In the genomic region with DNA sequence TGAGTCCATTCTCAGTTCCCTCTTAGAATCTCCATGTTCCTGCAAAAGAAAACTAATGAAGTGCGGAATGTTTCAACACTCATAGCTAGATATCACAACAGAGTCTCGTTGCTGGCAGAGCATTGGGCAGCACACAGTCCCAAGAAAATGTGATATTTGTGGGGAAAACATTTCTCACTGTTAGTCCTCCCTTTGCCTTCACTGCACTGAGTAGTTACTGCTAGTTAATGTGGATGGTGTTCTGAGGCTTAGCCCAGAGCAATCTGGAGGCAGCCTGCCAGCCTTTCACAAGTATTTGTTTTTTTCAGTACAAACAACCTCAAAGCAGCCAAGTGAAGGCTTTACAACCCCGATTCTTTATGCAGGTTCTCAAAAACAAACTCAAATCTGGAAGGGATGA, we compare ENCODE assay signal across 18 mouse cellular contexts.
DNase-seq lines count a peak whose midpoint lies in the region; ATAC-seq lines count a peak whose summit lies in the region.
"Had no signal": no experiment of that assay in that cellular context is flagged by ENCODE, and none has a peak within 500 bp of the region (broad histone marks: within the 10 kb centered on the region; RNA-seq: fewer than 3 reads in every experiment).

No protein-coding gene starts in this region.

- 70% methylated on average over 3 of the region's 3 CpGs for WGBS in hindbrain, embryonic 16.5 days

- H3K4me3 ChIP-seq in hindbrain, embryonic 16.5 days (ENCODE audit: low read length): no peak overlapping the region
- H3K4me3 ChIP-seq: forebrain, embryonic 15.5 days; kidney, embryonic 15.5 days; liver, embryonic 12.5 days; midbrain, embryonic 13.5 days had no signal

- H3K9me3 ChIP-seq in hindbrain, embryonic 16.5 days (ENCODE audit: control insufficient read depth, low read length): no peaks in the 10 kb centered on the region
- H3K9me3 ChIP-seq: forebrain, embryonic 15.5 days; G1E; kidney, embryonic 15.5 days; liver, embryonic 12.5 days; midbrain, embryonic 13.5 days had no signal

- ATAC-seq in hindbrain, embryonic 16.5 days: no peak
- ATAC-seq: CD4-positive, CD25-positive, alpha-beta regulatory T cell, adult 4 months; forebrain, embryonic 15.5 days; inflammation-experienced regulatory T-cells, adult 6 months; liver, embryonic 12.5 days; midbrain, embryonic 13.5 days had no signal

- no peaks in the 10 kb centered on the region for H3K36me3 ChIP-seq in hindbrain, embryonic 16.5 days (ENCODE audit: control insufficient read depth, insufficient read depth, low read length)
- H3K36me3 ChIP-seq: forebrain, embryonic 15.5 days; G1E; kidney, embryonic 15.5 days; liver, embryonic 12.5 days; midbrain, embryonic 13.5 days had no signal

- H3K4me1 ChIP-seq in hindbrain, embryonic 16.5 days (ENCODE audit: control insufficient read depth, insufficient read depth, low read depth, low read length): no peaks in the 10 kb centered on the region
- H3K4me1 ChIP-seq: liver, embryonic 12.5 days; midbrain, embryonic 13.5 days had no signal

- no peak overlapping the region for H3K4me2 ChIP-seq in hindbrain, embryonic 16.5 days (ENCODE audit: low read length)
- H3K4me2 ChIP-seq: forebrain, embryonic 15.5 days; kidney, embryonic 15.5 days; liver, embryonic 12.5 days; midbrain, embryonic 13.5 days had no signal

- no peaks in the 10 kb centered on the region for H3K27me3 ChIP-seq in hindbrain, embryonic 16.5 days (replicated peaks; ENCODE audit: control insufficient read depth, insufficient read depth, low read length)
- H3K27me3 ChIP-seq: forebrain, embryonic 15.5 days; kidney, embryonic 15.5 days; liver, embryonic 12.5 days; midbrain, embryonic 13.5 days had no signal

- H3K9ac ChIP-seq in hindbrain, embryonic 16.5 days (ENCODE audit: low read depth, low read length): no peak overlapping the region
- H3K9ac ChIP-seq: forebrain, embryonic 15.5 days; kidney, embryonic 15.5 days; liver, embryonic 12.5 days; midbrain, embryonic 13.5 days had no signal

- DNase-seq in adrenal gland, postnatal 10 days: peak; percentile 8
- DNase-seq in adrenal gland, postnatal 4 days (ENCODE audit: low spot score in 2 of 2): no peak
- peak; percentile 22 to 33 for DNase-seq in heart, adult 18-20 months
- DNase-seq in heart, postnatal 4 days: no peak
- DNase-seq in right cerebral cortex, postnatal 4 days: peak; percentile 35
- DNase-seq in right cerebral cortex, postnatal 25 days: no peak
- DNase-seq in lung, postnatal 4 days: peak; percentile 22 to 41
- DNase-seq: cerebellum, adult 11 months; cerebellum, postnatal 25 days; layer of hippocampus, postnatal 36 days had no signal

- H3K27ac ChIP-seq in hindbrain, embryonic 16.5 days (ENCODE audit: low read depth, low read length): no peak overlapping the region
- H3K27ac ChIP-seq: forebrain, embryonic 15.5 days; kidney, embryonic 15.5 days; liver, embryonic 12.5 days; midbrain, embryonic 13.5 days had no signal

Comparison
In these comparisons a context has a peak if more than half of its experiments do, and no peak if none do; other contexts are left out.
1. DNase-seq: peak in adrenal gland, postnatal 10 days (single experiment), heart, adult 18-20 months (2 of 2), right cerebral cortex, postnatal 4 days (single experiment) and lung, postnatal 4 days (2 of 2); none in adrenal gland, postnatal 4 days (0 of 2), heart, postnatal 4 days (single experiment) and right cerebral cortex, postnatal 25 days (single experiment).